Mouse (Mus musculus) liver, embryonic 18 days (tissue): ENCODE data around the gene Gm5678. TPM values are rescaled to one million over a fixed set of nuclear protein-coding genes. Genes with fewer than 3 reads are reported as not detected.

Source experiments
- polyA plus RNA-seq: library from polyadenylated mRNA; depleted of rRNA; stranded (reverse); fragments of >200 nt; gene quantifications from 2 replicates; pipeline ENCODE4 v1.2.3, GENCODE M21; 2012; rRNA removed

Gm5678 gene
- 0.05 TPM in 1 of 2 replicates, not detected in the other for polyA plus RNA-seq

GRCm38 (mm10) chr16:93627761-93628400 is at the start of gene Gm5678:
Gm5678 (plus strand) TSS chr16:93628097.

GRCm38 (mm10) chr16:93603439-93604212 is 24.3 kb upstream of the Gm5678 start, which contains the start of gene Setd4:
Setd4 (minus strand) TSS chr16:93604063.

GRCm38 (mm10) chr16:93605553-93605952 is 22.3 kb upstream of the Gm5678 start, which contains the start of gene Cbr1:
Cbr1 (plus strand) TSS chr16:93605853.

Other genes with a start within 250 kb of the Gm5678 start
- gene Setd4, start 24.0 kb upstream of the Gm5678 start, polyA plus RNA-seq = 5.0 and 5.1 TPM in 2 replicates
- gene Cbr1, start 22.2 kb upstream of the Gm5678 start, polyA plus RNA-seq = 78.9 and 125 TPM in 2 replicates
- 0.88 and 1.4 TPM in 2 replicates for gene Cbr3, start 55.1 kb downstream of the Gm5678 start, polyA plus RNA-seq
- 12.9 and 15.1 TPM in 2 replicates for gene Dop1b, start 83.8 kb downstream of the Gm5678 start, polyA plus RNA-seq
- 12.7 TPM in 2 replicates for gene Morc3, start 204.0 kb downstream of the Gm5678 start, polyA plus RNA-seq